Mouse (Mus musculus) gastrocnemius, postnatal 25 days (tissue): ENCODE measurements around the gene Cers5. TPM values are rescaled to one million over a fixed set of nuclear protein-coding genes. Genes with fewer than 3 reads are reported as not detected.

Experiments used
- DNase-seq: peaks from one replicate; pipeline ENCODE4 v3.0.0; 2022
- total RNA-seq, 2 experiments: library from RNA; stranded (reverse); gene quantifications; 1 replicate in 1 of 2; 2 replicates in 1 of 2; pipeline ENCODE4 v1.2.3; 2021

Gene Cers5
- total RNA-seq, 2 experiments from 2014 or later = 4.0 to 6.1 TPM

DNA sequence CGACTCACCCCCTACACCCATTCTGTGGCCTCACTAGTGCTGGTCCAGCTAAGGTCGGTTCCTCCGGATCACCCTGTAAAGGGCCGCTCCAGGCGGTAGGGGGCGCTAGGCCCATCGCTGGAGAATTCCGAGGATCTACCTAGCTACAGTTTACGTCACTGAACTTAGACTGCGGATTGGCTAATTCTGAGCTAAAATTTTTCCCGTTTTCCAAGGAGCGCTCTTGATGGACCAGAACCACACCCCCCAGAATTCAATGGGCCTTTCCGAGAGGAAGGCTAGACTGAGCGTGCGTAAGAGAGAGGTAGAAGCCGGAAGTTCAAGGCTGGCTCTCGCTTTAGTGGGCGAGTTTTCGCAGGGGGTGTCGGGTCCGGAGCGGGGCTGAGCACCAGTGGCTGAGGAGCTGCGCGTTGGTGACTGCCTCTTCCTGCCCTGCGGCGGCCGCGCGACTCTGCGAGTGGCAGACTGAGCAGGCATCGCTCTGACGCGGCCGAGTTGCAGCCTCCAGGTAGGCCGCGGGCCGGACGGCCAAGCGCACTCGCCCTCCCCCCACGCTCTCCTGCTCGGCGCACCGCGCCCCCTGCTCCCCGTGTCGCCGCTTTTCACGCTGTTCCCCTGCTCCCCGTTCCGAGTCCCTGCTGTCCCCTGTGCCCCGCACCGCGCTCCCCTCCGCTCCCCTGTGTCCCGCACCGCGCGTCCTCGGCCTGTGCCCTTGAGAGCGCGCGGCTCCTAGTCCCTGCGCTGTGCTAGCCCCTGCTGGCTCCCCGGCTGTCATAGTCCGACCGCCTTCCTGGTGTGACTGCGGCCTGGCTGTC is 47.1 kb downstream of the Cers5 start, which contains the start of gene Cox14:
Gene Cox14 (plus strand): TSS at position 278 of the 815 bp plus-strand sequence.
- peak; percentile 95 for DNase-seq

DNA sequence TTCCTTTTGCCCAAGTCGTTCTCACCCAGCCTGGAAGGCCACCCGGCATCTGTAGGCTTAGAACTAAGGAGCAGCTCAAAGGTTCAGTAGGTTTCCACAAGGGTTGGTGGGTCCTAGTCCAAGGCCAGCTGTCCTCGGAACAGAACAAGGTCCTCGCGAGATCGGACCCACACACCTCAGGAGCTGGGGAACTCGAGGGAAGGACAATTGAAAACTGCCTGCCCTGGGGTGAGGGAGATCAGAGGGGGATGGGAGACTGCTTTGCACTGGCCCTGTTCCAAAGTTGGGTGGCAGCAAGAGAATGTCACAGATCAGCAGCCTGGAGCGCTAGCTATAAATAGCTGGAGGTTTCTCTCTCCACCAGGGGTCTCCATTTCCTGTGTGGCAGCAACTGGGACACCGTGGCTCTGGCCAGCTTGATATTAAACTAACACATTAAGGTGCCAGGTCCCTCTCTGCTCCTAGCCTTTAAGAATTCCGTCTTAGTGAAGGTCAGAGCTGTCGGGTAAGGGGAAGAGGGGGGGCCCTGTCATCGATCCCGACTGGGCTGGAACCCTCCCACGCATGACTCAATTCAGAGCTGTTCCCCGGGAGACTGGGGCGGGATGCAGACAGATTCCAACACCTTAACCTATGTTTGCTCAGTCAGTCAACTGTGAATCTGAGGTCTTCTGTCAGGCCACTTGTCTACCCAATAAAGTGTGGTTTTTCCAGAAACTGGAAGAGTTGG is 48.2 kb downstream of the Cers5 start:
- DNase-seq = peak; percentile 83

DNA sequence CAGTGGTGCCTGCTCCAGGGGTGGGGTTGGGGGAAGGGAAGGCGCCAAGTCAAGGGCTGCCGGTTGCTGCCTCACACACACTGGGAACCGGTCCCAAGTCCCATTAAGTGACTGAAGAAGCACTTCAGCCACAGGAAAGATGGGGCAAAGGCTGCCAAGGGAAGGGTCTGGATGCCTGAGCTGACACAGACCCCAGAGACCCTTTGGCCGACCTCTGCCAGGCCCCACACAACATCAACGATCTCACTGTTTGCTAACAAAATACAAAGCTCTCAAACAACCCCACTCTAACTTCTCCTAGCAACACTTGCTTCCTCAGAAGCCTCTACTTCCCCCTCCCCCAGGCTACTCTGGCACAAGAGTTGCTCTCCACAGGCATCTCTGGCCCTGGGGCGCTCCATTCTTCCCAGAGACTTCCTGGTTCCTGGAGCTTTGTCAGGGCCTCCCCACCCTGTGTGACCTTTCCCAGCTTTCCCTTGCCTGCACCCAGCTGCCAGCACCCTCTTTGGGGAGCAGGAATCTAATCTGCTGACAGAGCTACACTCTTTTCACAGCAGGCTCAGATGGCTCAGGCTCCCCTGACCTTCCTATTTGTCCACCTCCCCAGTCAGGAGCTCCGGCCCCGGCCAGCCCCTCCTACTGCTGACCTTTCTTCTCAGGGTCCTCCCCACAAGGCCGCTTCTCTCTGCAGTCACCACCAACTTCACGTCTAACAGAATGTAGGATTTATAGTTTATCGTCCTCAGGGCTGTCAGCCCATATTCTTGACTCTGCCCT is 49.0 kb downstream of the Cers5 start:
- peak; percentile 85 for DNase-seq

DNA sequence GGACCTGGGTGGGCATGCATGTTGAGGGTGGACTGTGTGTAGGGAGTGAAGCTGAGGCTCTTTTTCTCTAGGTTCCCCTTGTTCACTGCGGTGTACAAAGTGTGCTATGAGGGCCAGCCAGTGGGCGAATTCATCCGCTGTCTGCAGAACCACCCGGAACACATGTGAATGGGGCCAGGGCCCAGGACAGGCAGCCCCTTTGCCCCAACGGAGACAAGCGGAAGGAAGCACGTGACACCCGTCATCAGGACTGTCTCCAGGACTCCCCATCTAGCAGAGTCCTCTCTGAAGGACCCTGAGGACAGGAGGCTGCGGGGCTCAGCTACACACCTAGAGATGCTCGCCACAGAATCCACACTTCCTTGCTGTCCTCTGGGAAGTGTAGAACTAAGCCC is 49.6 kb downstream of the Cers5 start:
- DNase-seq = no peak

DNA sequence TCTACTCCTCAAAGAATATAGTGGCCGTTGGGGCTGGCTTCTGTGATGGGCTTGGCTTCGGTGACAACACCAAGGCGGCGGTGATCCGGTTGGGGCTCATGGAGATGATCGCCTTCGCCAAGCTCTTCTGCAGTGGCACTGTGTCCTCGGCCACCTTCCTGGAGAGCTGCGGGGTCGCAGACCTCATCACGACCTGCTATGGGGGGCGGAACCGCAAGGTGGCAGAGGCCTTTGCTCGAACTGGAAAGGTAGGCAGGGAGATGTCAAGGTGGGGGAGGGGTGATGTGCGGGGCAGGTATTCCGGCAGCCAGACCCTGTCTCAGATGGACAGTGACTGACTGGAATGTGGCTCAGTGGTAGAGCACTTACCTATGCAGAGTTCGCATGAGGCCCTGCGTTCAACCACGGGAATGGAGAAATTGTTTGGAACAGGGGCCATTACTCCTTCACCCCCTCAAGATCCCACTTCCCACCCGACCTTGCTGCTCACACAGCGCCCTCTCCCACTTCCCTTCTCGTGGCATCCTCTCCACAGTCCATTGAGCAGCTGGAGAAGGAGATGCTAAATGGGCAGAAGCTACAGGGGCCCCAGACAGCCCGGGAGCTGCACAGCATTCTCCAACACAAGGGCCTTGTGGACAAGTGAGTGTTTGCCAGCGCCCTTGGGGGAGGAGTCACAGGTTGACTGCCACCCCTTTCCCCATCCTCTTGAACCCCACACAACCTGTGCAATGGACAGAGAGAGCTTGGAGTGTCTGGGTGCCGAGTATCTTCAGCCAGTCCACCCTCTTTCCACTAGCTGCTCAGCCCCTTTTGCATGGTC is 50.6 kb downstream of the Cers5 start:
- no peak for DNase-seq

DNA sequence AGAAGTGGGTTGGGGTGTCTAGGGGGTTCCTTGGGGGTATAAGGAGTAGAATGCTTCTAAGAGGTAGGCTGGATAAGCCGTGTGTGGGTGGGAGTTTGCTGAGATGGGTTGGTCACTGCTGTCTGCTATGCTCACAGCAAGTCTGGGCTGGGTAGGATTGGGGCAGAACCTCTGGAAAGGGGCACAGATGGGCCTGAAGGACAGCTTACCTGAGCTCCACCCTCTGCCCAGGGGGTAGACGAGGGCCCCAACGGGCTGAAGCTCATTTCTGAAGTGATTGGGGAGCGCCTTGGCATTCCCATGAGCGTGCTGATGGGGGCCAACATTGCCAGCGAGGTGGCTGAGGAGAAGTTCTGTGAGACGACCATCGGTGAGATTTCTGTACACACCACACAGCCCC is 52.8 kb downstream of the Cers5 start:
- DNase-seq = no peak

DNA sequence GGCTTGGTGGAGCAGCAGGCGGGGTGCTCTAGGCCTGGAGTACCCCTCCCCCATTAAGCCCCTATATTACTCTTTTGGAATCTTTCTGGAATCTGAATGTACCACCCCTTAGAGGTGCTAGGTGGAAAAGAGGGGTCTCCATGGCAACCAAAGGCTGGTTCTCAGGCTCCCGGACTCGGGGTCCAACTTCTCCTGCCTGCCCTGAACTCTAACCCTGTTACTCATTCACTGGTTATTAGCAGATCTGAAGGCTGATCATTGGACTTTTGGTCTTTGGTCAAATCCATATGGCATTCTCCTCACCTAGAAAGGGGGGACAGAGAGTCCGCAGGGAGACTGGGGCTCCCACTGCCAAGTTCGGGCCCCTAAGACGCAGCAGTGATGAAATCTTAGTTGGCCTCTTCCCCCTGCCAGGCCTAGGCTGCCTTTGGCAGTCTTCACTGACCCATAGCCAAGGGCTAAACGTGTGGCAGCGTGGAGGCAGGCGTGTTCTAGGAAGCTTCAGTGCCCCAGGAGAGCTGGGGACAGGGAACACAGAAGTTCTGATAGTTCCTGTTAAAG is 54.1 kb downstream of the Cers5 start:
- DNase-seq = peak; percentile 76

- peak; percentile 89 for DNase-seq
These were observed 55.0 kb downstream of the Cers5 start, which contains the start of gene Gpd1 for GRCm38 (mm10) chr15:99717386-99718334. TSS of gene Gpd1 (plus strand) at chr15:99717515.

DNA sequence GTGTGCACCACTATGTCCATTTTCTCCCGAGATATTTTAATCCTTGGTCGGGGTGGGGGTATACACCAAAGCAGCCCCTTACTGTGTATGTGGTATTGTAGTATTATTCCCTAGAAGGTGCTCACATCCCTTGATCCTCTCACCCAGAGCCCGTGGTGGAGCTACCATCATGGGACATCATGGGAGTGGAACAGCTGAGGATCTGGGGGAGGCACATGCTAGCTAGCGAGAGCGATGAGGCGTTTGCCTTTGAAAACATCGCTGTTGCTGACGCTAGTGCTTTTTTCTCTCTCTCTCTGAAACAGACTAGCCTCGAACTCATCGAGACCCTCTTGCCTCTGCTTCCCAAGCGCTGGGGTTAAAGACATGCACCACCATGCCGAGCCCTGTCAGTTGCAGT is 55.9 kb downstream of the Cers5 start:
- no peak for DNase-seq

DNA sequence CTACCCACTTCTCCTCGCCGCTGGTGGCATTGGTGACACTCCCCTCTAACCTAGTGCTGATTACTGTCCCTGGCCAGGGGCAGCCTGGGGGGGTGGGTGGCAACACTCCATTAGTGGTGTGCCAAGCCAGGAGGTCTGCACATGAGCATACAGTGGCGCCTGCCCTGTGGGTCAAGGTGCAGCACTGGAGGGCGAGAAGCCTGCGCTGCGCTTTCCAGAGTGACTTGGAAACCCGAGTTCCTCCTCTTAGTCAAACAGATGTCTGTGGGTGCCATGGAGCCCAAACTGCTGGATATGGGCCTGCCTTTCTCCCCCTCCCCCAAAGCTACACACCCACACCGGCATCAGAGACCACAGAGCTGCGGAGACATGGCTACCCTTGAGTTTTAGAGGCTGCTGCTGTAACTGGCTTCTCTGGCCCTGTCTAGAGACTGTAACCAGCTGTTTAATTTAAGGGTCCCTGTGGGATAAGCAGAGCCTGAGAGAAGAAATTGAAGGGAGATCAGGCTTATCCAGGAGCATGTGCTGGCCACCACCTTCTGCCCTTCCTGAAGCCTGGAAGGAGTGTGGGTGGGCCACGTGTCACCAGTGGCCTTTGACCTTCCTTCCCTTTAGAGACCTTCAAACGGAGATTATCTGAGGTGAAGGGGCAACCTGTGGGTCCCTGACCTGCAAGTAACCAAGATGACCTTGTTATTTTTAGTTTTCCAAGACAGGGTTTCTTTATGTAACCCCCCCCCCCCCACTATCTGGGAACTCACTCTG is 56.5 kb downstream of the Cers5 start:
- no peak for DNase-seq

DNA sequence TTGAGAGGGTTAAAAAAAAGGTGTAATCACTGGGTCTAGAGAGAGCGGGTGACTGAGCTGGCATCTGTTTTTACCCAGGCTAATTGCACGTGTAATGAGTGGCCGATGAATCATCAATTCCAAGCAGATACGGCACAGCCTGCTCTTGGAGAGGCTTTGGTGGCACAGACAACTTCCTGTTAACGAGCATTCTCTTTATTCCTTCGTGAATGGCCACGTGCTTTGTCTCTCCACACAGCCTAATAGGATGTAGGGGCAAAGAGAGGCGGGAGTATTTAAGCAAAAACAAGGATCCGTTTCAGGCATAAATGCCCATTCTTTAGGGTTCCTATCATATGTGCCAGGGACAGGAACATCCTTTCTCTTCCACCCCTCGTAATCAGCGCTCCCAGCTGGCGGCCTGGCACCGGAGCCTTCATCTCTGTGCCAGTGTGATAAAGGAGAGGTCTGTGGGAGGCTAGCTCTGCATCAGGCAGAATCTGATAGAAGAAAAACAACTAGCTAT is 57.3 kb downstream of the Cers5 start:
- no peak for DNase-seq

GRCm38 (mm10) chr15:99714858-99715257 is 57.8 kb downstream of the Cers5 start:
- DNase-seq = peak; percentile 67

DNA sequence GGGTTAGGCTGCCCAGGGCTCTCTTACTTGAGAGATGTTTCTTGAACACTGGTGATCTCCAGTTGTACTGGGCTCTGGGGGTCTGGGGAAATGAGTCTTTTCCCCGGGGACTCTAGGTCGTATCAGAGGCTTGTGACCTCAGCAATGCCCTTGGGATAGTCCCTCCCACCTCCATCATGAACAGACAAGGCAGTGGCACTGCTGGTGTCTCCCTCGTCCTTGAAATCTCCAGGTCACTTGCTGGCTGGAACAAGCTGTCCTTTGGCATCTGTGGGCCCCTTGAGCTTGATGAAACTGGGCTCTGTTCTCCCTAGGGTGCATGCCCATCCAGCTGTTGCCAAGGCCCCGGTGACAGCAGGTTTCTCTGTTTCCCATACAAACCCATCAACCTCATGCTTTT is 58.5 kb downstream of the Cers5 start:
- no peak for DNase-seq

DNA sequence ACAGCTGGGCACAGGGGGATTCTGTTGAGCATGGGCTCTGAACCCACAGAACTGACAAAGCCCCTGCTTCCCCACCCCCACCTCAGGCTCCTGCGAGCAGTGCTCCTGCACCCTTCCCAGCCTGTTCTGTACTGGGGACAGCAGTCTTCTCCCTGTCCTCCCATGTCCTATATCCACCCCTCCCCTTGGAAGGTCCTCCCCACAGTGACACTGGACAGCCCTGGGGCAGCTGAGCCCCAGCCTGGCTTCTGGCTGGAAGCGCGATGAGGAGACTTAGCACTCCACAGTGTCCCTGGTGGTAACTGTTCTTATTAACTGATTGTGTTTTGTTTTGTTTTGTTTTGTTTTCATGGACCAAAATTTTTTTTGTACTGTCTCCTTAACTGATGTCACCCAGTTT is 59.1 kb downstream of the Cers5 start:
- no peak for DNase-seq

GRCm38 (mm10) chr15:99712666-99713559 is 59.8 kb downstream of the Cers5 start:
- DNase-seq = no peak

DNA sequence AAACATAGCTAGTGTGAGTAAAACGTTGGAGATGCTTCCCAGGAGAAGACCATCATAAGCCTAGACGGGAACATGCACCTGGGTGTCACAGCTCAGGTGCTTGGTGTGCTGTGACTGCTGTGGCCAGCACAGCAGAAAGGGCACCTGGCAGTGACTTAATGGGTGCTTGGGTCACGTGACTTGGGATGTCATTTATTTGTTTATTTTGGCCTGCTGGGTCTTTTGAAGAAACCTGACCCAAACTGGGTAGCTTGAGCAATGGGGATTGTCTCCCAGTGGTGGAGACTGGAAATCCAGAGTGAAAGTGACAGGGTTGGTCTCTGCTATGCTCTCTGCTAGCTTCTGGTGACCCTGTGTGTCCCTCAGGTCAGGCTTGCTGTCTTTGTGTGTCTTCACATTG is 61.2 kb downstream of the Cers5 start:
- no peak for DNase-seq

- DNase-seq = no peak
These were observed 62.2 kb downstream of the Cers5 start for GRCm38 (mm10) chr15:99710221-99711190.
